In genomic region chr11:117627060-117627562, GRCm38 (mm10) we compare ENCODE assay signal across 8 mouse cellular contexts. TPM values are rescaled to one million over a fixed set of nuclear protein-coding genes. Genes with fewer than 3 reads are reported as not detected.
DNase-seq lines count a peak whose midpoint lies in the region; ATAC-seq lines count a peak whose summit lies in the region.

No protein-coding gene starts in this region.

- no peak for DNase-seq in midbrain, embryonic 10.5 days (ENCODE audit: low spot score)
- DNase-seq in thymus, postnatal 36 days = peak; percentile 69 to 88
- no peak for DNase-seq in heart, adult 8-10 months (ENCODE audit: low spot score)
- DNase-seq in spleen, adult 12 weeks (ENCODE audit: low spot score) = no peak

- H3K9me3 ChIP-seq in midbrain, embryonic 12.5 days = no peaks in the 10 kb centered on the region
- no peaks in the 10 kb centered on the region for H3K9me3 ChIP-seq in midbrain, embryonic 10.5 days (replicated peaks)
- no peaks in the 10 kb centered on the region for H3K9me3 ChIP-seq in embryonic facial prominence, embryonic 13.5 days
- no peaks in the 10 kb centered on the region for H3K9me3 ChIP-seq in midbrain, embryonic 15.5 days

- no peaks in the 10 kb centered on the region for H3K36me3 ChIP-seq in midbrain, embryonic 12.5 days
- no peaks in the 10 kb centered on the region for H3K36me3 ChIP-seq in midbrain, embryonic 10.5 days
- H3K36me3 ChIP-seq in embryonic facial prominence, embryonic 13.5 days = no peaks in the 10 kb centered on the region
- H3K36me3 ChIP-seq in midbrain, embryonic 15.5 days (replicated peaks) = no peaks in the 10 kb centered on the region

- H3K4me3 ChIP-seq in midbrain, embryonic 12.5 days = no peak overlapping the region
- no peak overlapping the region; the same call in 1 of the 2 replicates for H3K4me3 ChIP-seq in midbrain, embryonic 10.5 days
- no peak overlapping the region for H3K4me3 ChIP-seq in embryonic facial prominence, embryonic 13.5 days
- H3K4me3 ChIP-seq in midbrain, embryonic 15.5 days = no peak overlapping the region

- H3K4me2 ChIP-seq in midbrain, embryonic 12.5 days (replicated peaks) = no peak overlapping the region
- peak overlapping the region; percentile 5; the same call in 1 of the 2 replicates for H3K4me2 ChIP-seq in embryonic facial prominence, embryonic 13.5 days
- H3K4me2 ChIP-seq in midbrain, embryonic 15.5 days = peak overlapping the region; percentile 6

- no peak overlapping the region for H3K9ac ChIP-seq in midbrain, embryonic 12.5 days (replicated peaks)
- H3K9ac ChIP-seq in embryonic facial prominence, embryonic 13.5 days = no peak overlapping the region
- 0 out of 2 replicates have a peak overlapping the region, but pooled peaks have one; percentile 8 for H3K9ac ChIP-seq in midbrain, embryonic 15.5 days

- H3K27me3 ChIP-seq in midbrain, embryonic 12.5 days = peaks cover 28% of the 10 kb centered on the region
- H3K27me3 ChIP-seq in midbrain, embryonic 10.5 days (ENCODE audit: low read depth, poor library complexity, severe bottlenecking) = peaks cover 37% of the 10 kb centered on the region
- peaks cover 12% of the 10 kb centered on the region; the same call in 1 of the 2 replicates for H3K27me3 ChIP-seq in embryonic facial prominence, embryonic 13.5 days
- no peaks in the 10 kb centered on the region for H3K27me3 ChIP-seq in midbrain, embryonic 15.5 days (replicated peaks)

- no peak for ATAC-seq in midbrain, embryonic 12.5 days (ENCODE audit: low FRiP score, low read depth)
- ATAC-seq in embryonic facial prominence, embryonic 13.5 days (ENCODE audit: insufficient number of reproducible peaks, insufficient read depth, low FRiP score, low TSS enrichment, low read depth) = 0 out of 2 replicates have a peak, but pooled peaks have one; percentile 6
- ATAC-seq in midbrain, embryonic 15.5 days (replicated peaks) = peak; percentile 32; the same call in 1 of the 2 replicates
- no peak for ATAC-seq in erythroid progenitor cell, adult 5-6 weeks (replicated peaks; ENCODE audit: low FRiP score, poor library complexity, severe bottlenecking)

- WGBS in midbrain, embryonic 12.5 days = 11% methylated on average over 5 of the region's 5 CpGs
- WGBS in midbrain, embryonic 10.5 days = 13% methylated on average over 5 of the region's 5 CpGs
- 11% methylated on average over 5 of the region's 5 CpGs for WGBS in embryonic facial prominence, embryonic 13.5 days
- WGBS in midbrain, embryonic 15.5 days = 12% methylated on average over 5 of the region's 5 CpGs

- 0 out of 2 replicates have a peak overlapping the region, but pooled peaks have one; percentile 7 for H3K27ac ChIP-seq in midbrain, embryonic 12.5 days (replicated peaks)
- no peak overlapping the region for H3K27ac ChIP-seq in midbrain, embryonic 10.5 days (replicated peaks)
- no peak overlapping the region for H3K27ac ChIP-seq in embryonic facial prominence, embryonic 13.5 days
- H3K27ac ChIP-seq in midbrain, embryonic 15.5 days = peak overlapping the region; percentile 87

- H3K4me1 ChIP-seq in midbrain, embryonic 12.5 days = peaks cover 26% of the 10 kb centered on the region
- H3K4me1 ChIP-seq in midbrain, embryonic 10.5 days = peaks cover 25% of the 10 kb centered on the region
- H3K4me1 ChIP-seq in embryonic facial prominence, embryonic 13.5 days = peaks cover 31% of the 10 kb centered on the region
- peaks cover 32% of the 10 kb centered on the region for H3K4me1 ChIP-seq in midbrain, embryonic 15.5 days

RNA-seq across cellular contexts. Expression of gene Tnrc6c, which starts 27.0 kb away (rescaled TPM):
- 24.3 and 26.4 TPM in 2 replicates for polyA plus RNA-seq in midbrain, embryonic 12.5 days (2016; fragmentation: Nextera tagmentation; extraction: Ambion mirVana)
- 9.4 and 12.4 TPM in 2 replicates for polyA plus RNA-seq in midbrain, embryonic 10.5 days (2016; fragmentation: Nextera tagmentation; extraction: Ambion mirVana)
- 18.4 and 22.5 TPM in 2 replicates for polyA plus RNA-seq in embryonic facial prominence, embryonic 13.5 days (2015; fragmentation: Nextera tagmentation; extraction: Ambion mirVana)
- 32.5 and 35.4 TPM in 2 replicates for polyA plus RNA-seq in midbrain, embryonic 15.5 days (2015; fragmentation: Nextera tagmentation; extraction: Ambion mirVana)
- 10.8 and 13.4 TPM in 2 replicates for total RNA-seq in erythroid progenitor cell, adult 5-6 weeks (2015; ENCODE audit: low replicate concordance)
- 11.6 and 13.9 TPM in 2 replicates for total RNA-seq in erythroid progenitor cell, adult 5-6 weeks (2017; ENCODE audit: low replicate concordance)
- total RNA-seq in heart, adult 8-10 months (2022) = 10 to 100 TPM; 27.0 to 32.1 (median 29.7) TPM

Comparison
In these comparisons a context has a peak if more than half of its experiments do, and no peak if none do; other contexts are left out.
1. ATAC-seq: peak in embryonic facial prominence, embryonic 13.5 days (single experiment) and midbrain, embryonic 15.5 days (single experiment); none in midbrain, embryonic 12.5 days (single experiment) and erythroid progenitor cell, adult 5-6 weeks (single experiment).
2. H3K27ac ChIP-seq: peak in midbrain, embryonic 12.5 days (single experiment) and midbrain, embryonic 15.5 days (single experiment); none in midbrain, embryonic 10.5 days (single experiment) and embryonic facial prominence, embryonic 13.5 days (single experiment).
3. DNase-seq: peak in thymus, postnatal 36 days (2 of 2); none in midbrain, embryonic 10.5 days (single experiment), heart, adult 8-10 months (single experiment) and spleen, adult 12 weeks (single experiment).